Mouse (Mus musculus): ENCODE data around the gene Tuba1b. TPM values are rescaled to one million over a fixed set of nuclear protein-coding genes. Genes with fewer than 3 reads are reported as not detected.

Gene Tuba1b
- polyA plus RNA-seq, 1 experiment from 2014 or later = 1,374 TPM

GRCm38 (mm10) chr15:98917091-98917490 lies 17.3 kb downstream of the Tuba1b start:
- H3K4me3 ChIP-seq = peak overlapping the region; percentile 84
- peaks cover 19% of the 10 kb centered on the region for H3K4me1 ChIP-seq
- no peaks in the 10 kb centered on the region for H3K9me3 ChIP-seq
- H3K4me2 ChIP-seq = peak overlapping the region; percentile 78
- H3K27ac ChIP-seq = peak overlapping the region; percentile 95
- no peak for ATAC-seq (ENCODE audit: insufficient number of reproducible peaks, low FRiP score, low TSS enrichment, low read depth)
- H3K27me3 ChIP-seq = no peaks in the 10 kb centered on the region
- peak overlapping the region; percentile 76 for H3K9ac ChIP-seq
- H3K36me3 ChIP-seq = peaks cover 23% of the 10 kb centered on the region
- under 1% methylated on average over 14 of the region's 14 CpGs for WGBS

GRCm38 (mm10) chr15:98916016-98916415 lies 18.3 kb downstream of the Tuba1b start:
- Histone ChIP-seq H3K9ac (no peak overlapping the region), H3K4me1 (peaks cover 19% of the 10 kb centered on the region), H3K27me3 (no peaks in the 10 kb centered on the region), H3K36me3 (peaks cover 34% of the 10 kb centered on the region), H3K27ac (no peak overlapping the region), H3K4me3 (peak overlapping the region; percentile 84; the same call in 1 of the 2 replicates), H3K9me3 (no peaks in the 10 kb centered on the region), H3K4me2 (peak overlapping the region; percentile 78)
- no peak for ATAC-seq (ENCODE audit: insufficient number of reproducible peaks, low FRiP score, low TSS enrichment, low read depth)
- 85% methylated on average over 4 of the region's 4 CpGs for WGBS

DNA sequence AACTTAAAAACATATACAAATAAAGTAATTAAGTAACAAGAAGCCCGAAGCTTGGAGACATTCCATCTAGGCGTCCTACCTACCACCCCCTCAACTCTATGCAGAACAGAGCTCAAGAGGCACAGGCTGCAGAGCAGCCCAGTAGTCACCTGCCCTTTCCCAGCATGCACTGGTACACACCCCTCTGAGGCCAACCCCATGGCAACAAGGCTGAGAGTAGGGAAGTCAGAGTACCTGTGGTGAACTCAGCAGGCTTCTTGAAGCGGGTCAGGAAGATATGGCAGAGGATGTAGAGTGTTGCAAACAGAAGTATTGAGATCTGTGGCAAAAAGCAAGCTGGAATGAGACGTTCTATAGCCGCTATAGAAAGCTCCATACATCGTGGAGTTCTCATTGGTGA lies 19.5 kb downstream of the Tuba1b start:
- H3K4me3 ChIP-seq = no peak overlapping the region
- H3K27me3 ChIP-seq = no peaks in the 10 kb centered on the region
- no peak overlapping the region for H3K4me2 ChIP-seq
- no peak overlapping the region for H3K9ac ChIP-seq
- WGBS = 90% methylated on average over 6 of the region's 6 CpGs
- ATAC-seq (ENCODE audit: insufficient number of reproducible peaks, low FRiP score, low TSS enrichment, low read depth) = no peak
- no peaks in the 10 kb centered on the region for H3K9me3 ChIP-seq
- no peak overlapping the region for H3K27ac ChIP-seq
- peaks cover 44% of the 10 kb centered on the region for H3K36me3 ChIP-seq
- peaks cover 19% of the 10 kb centered on the region for H3K4me1 ChIP-seq

- H3K36me3 ChIP-seq = peaks cover 64% of the 10 kb centered on the region
- peaks cover 13% of the 10 kb centered on the region for H3K27me3 ChIP-seq
- H3K4me2 ChIP-seq = no peak overlapping the region
- no peaks in the 10 kb centered on the region for H3K9me3 ChIP-seq
- no peak overlapping the region for H3K9ac ChIP-seq
- no peak overlapping the region for H3K4me3 ChIP-seq
- WGBS = 30% methylated on average over 10 of the region's 10 CpGs
- H3K27ac ChIP-seq = no peak overlapping the region
- no peak for ATAC-seq (ENCODE audit: insufficient number of reproducible peaks, low FRiP score, low TSS enrichment, low read depth)
- no peaks in the 10 kb centered on the region for H3K4me1 ChIP-seq
Observed at GRCm38 (mm10) chr15:98904692-98905091, 29.7 kb downstream of the Tuba1b start.

DNA sequence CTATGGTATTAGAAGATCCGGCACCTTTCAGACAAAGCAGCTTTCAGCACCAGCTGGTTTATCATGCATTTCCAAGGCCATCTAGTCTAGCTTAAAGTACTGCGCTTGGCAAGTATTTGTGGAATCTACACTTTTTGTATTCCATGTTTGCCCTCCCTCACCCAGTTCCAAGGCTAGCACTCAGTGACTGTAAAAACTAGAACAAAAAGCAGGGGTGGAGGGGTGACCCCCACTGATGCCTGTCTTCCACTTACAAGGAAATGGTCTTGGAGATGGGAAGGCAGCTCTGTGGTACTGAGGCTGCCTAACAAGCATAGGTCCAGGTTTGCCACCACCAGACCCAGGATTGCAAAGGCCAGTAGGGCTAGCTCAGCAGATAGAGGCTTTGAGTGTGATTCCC lies 31.8 kb downstream of the Tuba1b start:
- H3K27me3 ChIP-seq = peaks cover 33% of the 10 kb centered on the region
- no peak for ATAC-seq (ENCODE audit: insufficient number of reproducible peaks, low FRiP score, low TSS enrichment, low read depth)
- no peak overlapping the region for H3K4me2 ChIP-seq
- peaks cover 11% of the 10 kb centered on the region for H3K4me1 ChIP-seq
- no peak overlapping the region for H3K27ac ChIP-seq
- peaks cover 43% of the 10 kb centered on the region for H3K36me3 ChIP-seq
- H3K9me3 ChIP-seq = no peaks in the 10 kb centered on the region
- WGBS = 90% methylated on average over 2 of the region's 2 CpGs
- H3K9ac ChIP-seq = no peak overlapping the region
- no peak overlapping the region for H3K4me3 ChIP-seq

DNA sequence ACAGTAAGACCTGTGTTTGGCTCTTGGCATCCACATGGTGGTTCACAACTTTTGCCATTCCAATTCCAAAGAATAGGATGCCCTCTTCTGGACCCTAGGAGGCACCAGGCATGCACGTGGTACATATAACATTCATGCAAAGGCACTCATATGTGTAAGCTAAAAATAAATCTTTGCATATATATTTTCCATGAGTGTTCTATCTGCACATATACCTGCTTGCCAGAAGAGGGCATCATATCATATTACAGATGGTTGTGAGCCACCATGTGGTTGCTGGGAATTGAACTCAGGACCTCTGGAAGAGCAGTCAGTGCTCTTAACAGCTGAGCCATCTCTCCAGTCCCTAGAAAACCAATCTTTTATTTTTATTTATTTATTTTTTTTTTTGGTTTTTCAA lies 32.8 kb downstream of the Tuba1b start:
- WGBS = 69% methylated on average over 1 of the region's 1 CpGs
- no peak for ATAC-seq (ENCODE audit: insufficient number of reproducible peaks, low FRiP score, low TSS enrichment, low read depth)
- no peak overlapping the region for H3K9ac ChIP-seq
- no peak overlapping the region for H3K4me2 ChIP-seq
- no peak overlapping the region for H3K27ac ChIP-seq
- H3K9me3 ChIP-seq = no peaks in the 10 kb centered on the region
- H3K4me1 ChIP-seq = peaks cover 16% of the 10 kb centered on the region
- peaks cover 34% of the 10 kb centered on the region for H3K36me3 ChIP-seq
- H3K27me3 ChIP-seq = peaks cover 44% of the 10 kb centered on the region
- H3K4me3 ChIP-seq = no peak overlapping the region

- Histone ChIP-seq H3K27me3 (peaks cover 78% of the 10 kb centered on the region), H3K36me3 (peaks cover 4% of the 10 kb centered on the region), H3K4me1 (peaks cover 46% of the 10 kb centered on the region), H3K9me3 (no peaks in the 10 kb centered on the region), H3K4me2 (peak within 1 kb of the TSS; percentile 37), H3K4me3 (peak within 1 kb of the TSS; percentile 25), H3K27ac (no peak within 1 kb of the TSS), H3K9ac (no peak within 1 kb of the TSS; the same call in 1 of the 2 replicates)
- 2% methylated on average over 41 of the region's 41 CpGs for WGBS
- ATAC-seq (ENCODE audit: insufficient number of reproducible peaks, low FRiP score, low TSS enrichment, low read depth) = no peak
Observed at GRCm38 (mm10) chr15:98897928-98898800, 36.2 kb downstream of the Tuba1b start, which contains the start of gene Dhh. Gene Dhh, minus strand, starts transcription at chr15:98898540.

- no peak overlapping the region for H3K9ac ChIP-seq
Observed at GRCm38 (mm10) chr15:98897495-98897894, 36.9 kb downstream of the Tuba1b start.

GRCm38 (mm10) chr15:98895635-98896589 lies 38.5 kb downstream of the Tuba1b start:
- 0 out of 2 replicates have a peak, but pooled peaks have one; percentile 12 for ATAC-seq (ENCODE audit: insufficient number of reproducible peaks, low FRiP score, low TSS enrichment, low read depth)
- H3K4me1 ChIP-seq = peaks cover 50% of the 10 kb centered on the region
- peak overlapping the region; percentile 47 for H3K4me2 ChIP-seq

More at GRCm38 (mm10) chr15:98897495-98897894, 36.9 kb downstream of the Tuba1b start:
- Histone ChIP-seq H3K27me3 (peaks cover 82% of the 10 kb centered on the region), H3K4me3 (peak overlapping the region; percentile 25), H3K36me3 (no peaks in the 10 kb centered on the region), H3K4me2 (peak overlapping the region; percentile 37; the same call in 1 of the 2 replicates), H3K9me3 (no peaks in the 10 kb centered on the region), H3K4me1 (peaks cover 46% of the 10 kb centered on the region), H3K27ac (no peak overlapping the region)
- 4% methylated on average over 10 of the region's 10 CpGs for WGBS
- ATAC-seq (ENCODE audit: insufficient number of reproducible peaks, low FRiP score, low TSS enrichment, low read depth) = no peak

GRCm38 (mm10) chr15:98894746-98895634 lies 39.4 kb downstream of the Tuba1b start:
- Histone ChIP-seq H3K4me1 (peaks cover 50% of the 10 kb centered on the region), H3K4me3 (peak overlapping the region; percentile 50), H3K27ac (no peak overlapping the region), H3K27me3 (peaks cover 82% of the 10 kb centered on the region), H3K36me3 (no peaks in the 10 kb centered on the region), H3K4me2 (peak overlapping the region; percentile 98), H3K9ac (no peak overlapping the region), H3K9me3 (no peaks in the 10 kb centered on the region)
- peak; percentile 9; the same call in 1 of the 2 replicates for ATAC-seq (ENCODE audit: insufficient number of reproducible peaks, low FRiP score, low TSS enrichment, low read depth)
- 8% methylated on average over 38 of the region's 38 CpGs for WGBS

More at GRCm38 (mm10) chr15:98895635-98896589, 38.5 kb downstream of the Tuba1b start:
- H3K9ac ChIP-seq = no peak overlapping the region
- H3K27ac ChIP-seq = no peak overlapping the region
- no peaks in the 10 kb centered on the region for H3K36me3 ChIP-seq
- H3K27me3 ChIP-seq = peaks cover 91% of the 10 kb centered on the region
- 6% methylated on average over 41 of the region's 41 CpGs for WGBS
- no peaks in the 10 kb centered on the region for H3K9me3 ChIP-seq
- peak overlapping the region; percentile 50 for H3K4me3 ChIP-seq

Data from limb, embryonic 15.5 days (tissue).